Mouse (Mus musculus): ENCODE measurements around the gene Trim33. TPM values are rescaled to one million over a fixed set of nuclear protein-coding genes. Genes with fewer than 3 reads are reported as not detected.

Gene Trim33
- polyA plus RNA-seq, 1 experiment from 2014 or later = 43.3 TPM

DNA sequence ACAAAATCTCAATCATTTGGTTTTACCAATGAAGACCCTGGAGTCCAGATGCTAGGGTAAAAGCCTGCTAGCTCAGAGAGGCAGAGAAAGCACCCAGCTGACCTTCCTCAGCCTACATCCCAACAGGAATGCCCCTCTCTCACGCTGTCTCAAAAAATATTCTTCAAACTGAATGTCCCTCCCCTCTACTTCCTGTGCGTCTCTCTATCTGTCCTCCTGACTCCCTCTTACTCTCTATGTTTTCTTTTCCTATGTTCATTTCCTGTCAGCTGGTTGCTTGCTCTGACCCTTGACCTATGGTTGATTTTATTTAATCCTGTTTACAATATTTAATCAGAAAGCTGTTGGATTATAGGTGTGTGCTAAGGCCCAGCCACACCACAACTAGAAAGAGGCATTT lies 126.0 kb downstream of the Trim33 start:
- no peaks in the 10 kb centered on the region for H3K27me3 ChIP-seq
- H3K9ac ChIP-seq = no peak overlapping the region
- 64% methylated on average over 2 of the region's 2 CpGs for WGBS
- H3K36me3 ChIP-seq = no peaks in the 10 kb centered on the region
- H3K27ac ChIP-seq = no peak overlapping the region
- H3K9me3 ChIP-seq = no peaks in the 10 kb centered on the region
- H3K4me2 ChIP-seq (replicated peaks) = no peak overlapping the region
- no peak overlapping the region for H3K4me3 ChIP-seq
- ATAC-seq (ENCODE audit: insufficient number of reproducible peaks, insufficient read depth, low FRiP score, low TSS enrichment) = no peak
- H3K4me1 ChIP-seq = 0 out of 2 replicates have a peak, but pooled peaks cover 8% of the 10 kb centered on the region

DNA sequence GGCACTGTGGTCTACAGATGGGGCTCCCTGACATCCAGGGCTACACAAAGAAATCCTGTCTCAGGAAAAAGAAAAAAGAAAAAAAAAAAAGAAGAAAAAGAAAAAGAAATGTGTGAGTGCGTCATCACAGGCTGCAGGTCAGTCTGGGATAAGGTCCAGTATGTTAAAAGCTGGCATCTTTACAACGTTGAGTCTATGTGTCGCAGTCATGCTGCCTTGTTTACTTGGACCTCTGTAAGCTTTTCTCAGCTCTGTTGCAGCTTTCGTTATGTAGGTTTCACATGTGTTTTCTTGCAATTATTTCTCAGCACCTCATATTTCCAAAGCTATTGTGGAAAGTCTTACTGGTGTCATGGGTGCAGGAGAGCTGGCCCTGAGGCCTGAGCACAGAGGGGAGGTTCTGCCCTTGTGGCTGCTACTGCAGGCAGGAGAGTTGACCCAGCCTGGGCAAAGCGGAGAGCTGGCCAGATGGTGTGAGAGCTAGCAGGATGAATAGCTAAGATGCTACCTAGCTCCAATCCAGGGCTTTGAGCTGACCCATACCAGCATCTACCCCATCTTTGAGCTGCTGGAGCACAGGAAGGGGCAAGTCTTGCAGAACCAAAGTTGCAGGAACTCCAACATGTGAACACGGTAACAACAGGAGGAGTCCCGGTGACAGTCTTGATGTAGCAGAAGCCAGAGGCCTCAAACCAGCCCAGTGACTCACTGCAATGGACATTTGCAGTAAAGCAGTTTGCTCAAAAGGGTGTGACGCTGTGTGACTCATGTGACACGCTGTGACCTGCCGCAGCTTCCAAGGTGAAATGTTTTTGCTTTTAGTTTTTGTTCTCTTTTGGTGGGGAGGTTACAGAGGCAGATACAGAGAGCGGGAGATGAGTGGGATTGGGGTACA lies 127.0 kb downstream of the Trim33 start:
- H3K4me1 ChIP-seq = 0 out of 2 replicates have a peak, but pooled peaks cover 8% of the 10 kb centered on the region
- WGBS = 86% methylated on average over 11 of the region's 11 CpGs
- no peak for ATAC-seq (ENCODE audit: insufficient number of reproducible peaks, insufficient read depth, low FRiP score, low TSS enrichment)

More for the DNA sequence above, 127.0 kb downstream of the Trim33 start:
- Histone ChIP-seq H3K27me3 (no peaks in the 10 kb centered on the region), H3K4me2 (replicated peaks) (no peak overlapping the region), H3K27ac (no peak overlapping the region), H3K9ac (no peak overlapping the region), H3K9me3 (no peaks in the 10 kb centered on the region), H3K4me3 (no peak overlapping the region), H3K36me3 (no peaks in the 10 kb centered on the region)

Other genes with a start within 250 kb of the Trim33 start
- 105 and 107 TPM in 2 replicates for gene Nras, start 221.0 kb upstream of the Trim33 start, polyA plus RNA-seq (2016; fragmentation: Nextera tagmentation; extraction: Ambion mirVana)
- 0.36 and 0.65 TPM in 2 replicates for gene Ampd1, start 205.3 kb upstream of the Trim33 start, polyA plus RNA-seq (2016; fragmentation: Nextera tagmentation; extraction: Ambion mirVana)
- gene Dennd2c, start 176.7 kb upstream of the Trim33 start, polyA plus RNA-seq (2016; fragmentation: Nextera tagmentation; extraction: Ambion mirVana) = 7.4 and 8.4 TPM in 2 replicates
- gene Bcas2, start 107.6 kb upstream of the Trim33 start, polyA plus RNA-seq (2016; fragmentation: Nextera tagmentation; extraction: Ambion mirVana) = 247 TPM in 2 replicates

Measured in embryonic facial prominence, embryonic 12.5 days (tissue).